Mouse (Mus musculus) kidney, embryonic 16.5 days (tissue): ENCODE results near the gene Tmem183a. TPM values are rescaled to one million over a fixed set of nuclear protein-coding genes. Genes with fewer than 3 reads are reported as not detected.

Experiments used
- ATAC-seq: fragments of 200-750 bp; cut with Nextera tagmentation; 2 replicates; pipeline ENCODE4 v1.8.0; 2017; ENCODE audit warnings: moderate TSS enrichment; ENCODE audit not compliant: low FRiP score, low TSS enrichment
- H3K27ac ChIP-seq: fragments of 300-500 bp; sonication (generic); 2 replicates; pipeline ENCODE4 v1.5.1; 2014; ENCODE audit warnings: low read length
- H3K27me3 ChIP-seq: fragments of 300-500 bp; sonication (generic); 2 replicates; pipeline ENCODE4 v1.6.1; 2014; ENCODE audit warnings: low read length, control low read depth, mixed read lengths; ENCODE audit not compliant: insufficient read depth
- H3K36me3 ChIP-seq: fragments of 300-500 bp; sonication (generic); 2 replicates; pipeline ENCODE4 v1.6.1; 2014; ENCODE audit warnings: low read length, control low read depth, mixed read lengths; ENCODE audit not compliant: insufficient read depth
- H3K4me1 ChIP-seq: fragments of 300-500 bp; sonication (generic); 2 replicates; pipeline ENCODE4 v1.6.1; 2014; ENCODE audit warnings: low read length, control low read depth, mixed read lengths; ENCODE audit not compliant: insufficient read depth
- H3K4me2 ChIP-seq: fragments of 300-500 bp; sonication (generic); replicated peaks from 2 replicates; pipeline ENCODE4 v1.6.1; 2014; ENCODE audit warnings: low read depth, low read length
- H3K4me3 ChIP-seq: fragments of 300-500 bp; sonication (generic); 2 replicates; pipeline ENCODE4 v1.5.1; 2014; ENCODE audit warnings: mild to moderate bottlenecking, low read length
- H3K9ac ChIP-seq: fragments of 300-500 bp; sonication (generic); replicated peaks from 2 replicates; pipeline ENCODE4 v1.6.1; 2014; ENCODE audit warnings: low read length
- H3K9me3 ChIP-seq: fragments of 300-500 bp; sonication (generic); 2 replicates; pipeline ENCODE4 v1.6.1; 2016; ENCODE audit warnings: low read length, control low read depth
- WGBS: fragments of 180-500 bp; shearing (Covaris S2); extraction: QIAGEN DNeasy Blood & Tissue Kit; methylation state at CpG from one replicate; pipeline ENCODE4 v1.1.7; 2014; 5-methylcytosine and 5-hydroxymethylcytosine counted together
- polyA plus RNA-seq: library from polyadenylated mRNA; unstranded; fragments of >200 nt; fragmentation: Nextera tagmentation; extraction: Ambion mirVana; gene quantifications from 2 replicates; pipeline ENCODE4 v1.2.1, GENCODE M21; 2015

The Tmem183a gene
- polyA plus RNA-seq, 1 experiment from 2014 or later = 88.8 TPM

DNA sequence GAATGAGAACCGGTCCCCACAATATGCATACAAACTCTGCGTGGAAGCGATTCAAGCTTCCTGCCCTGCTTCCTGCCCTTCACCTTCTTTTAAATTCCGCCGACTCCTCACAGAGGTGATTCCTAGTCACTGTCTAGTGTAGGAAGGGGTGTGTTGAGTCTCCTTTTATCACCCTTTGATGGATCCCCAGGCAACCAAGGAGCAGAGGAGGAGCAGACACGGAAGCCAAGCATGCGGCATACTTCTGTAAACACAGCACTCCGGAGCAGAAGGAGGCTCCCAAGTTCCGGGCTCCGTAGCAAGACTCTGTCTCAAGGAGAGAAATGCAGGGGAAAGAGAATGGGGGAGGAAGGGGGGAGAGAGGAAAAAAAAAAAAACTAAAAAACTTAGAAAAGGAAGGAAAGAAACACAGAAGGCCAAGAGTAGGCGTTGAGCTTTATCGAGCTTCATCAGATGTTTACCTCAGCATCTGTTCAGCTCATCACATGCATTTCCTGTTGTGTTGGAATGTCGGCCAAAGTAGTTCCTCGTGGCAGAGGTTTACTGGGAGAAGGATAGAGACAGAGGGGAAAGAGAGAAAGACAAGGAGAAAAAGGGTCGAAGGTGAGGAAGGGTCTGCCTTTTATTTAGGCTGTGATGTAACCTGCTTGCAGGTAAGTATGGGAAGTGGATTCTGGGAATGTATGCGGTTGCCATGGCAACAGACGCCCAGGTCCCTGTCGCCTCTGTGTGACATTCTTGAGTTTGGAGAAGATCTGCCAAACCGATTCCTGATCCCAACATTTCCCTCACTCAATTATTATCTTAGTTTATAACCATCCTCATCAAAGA lies 20.2 kb upstream of the Tmem183a start:
- Histone ChIP-seq H3K4me2 (peak overlapping the region; percentile 60), H3K9me3 (no peaks in the 10 kb centered on the region), H3K27ac (no peak overlapping the region), H3K4me1 (peaks cover 10% of the 10 kb centered on the region; the same call in 1 of the 2 replicates), H3K4me3 (peak overlapping the region; percentile 40), H3K36me3 (no peaks in the 10 kb centered on the region), H3K27me3 (no peaks in the 10 kb centered on the region), H3K9ac (peak overlapping the region; percentile 48)
- WGBS = 4% methylated on average over 19 of the region's 19 CpGs
- ATAC-seq = no peak

DNA sequence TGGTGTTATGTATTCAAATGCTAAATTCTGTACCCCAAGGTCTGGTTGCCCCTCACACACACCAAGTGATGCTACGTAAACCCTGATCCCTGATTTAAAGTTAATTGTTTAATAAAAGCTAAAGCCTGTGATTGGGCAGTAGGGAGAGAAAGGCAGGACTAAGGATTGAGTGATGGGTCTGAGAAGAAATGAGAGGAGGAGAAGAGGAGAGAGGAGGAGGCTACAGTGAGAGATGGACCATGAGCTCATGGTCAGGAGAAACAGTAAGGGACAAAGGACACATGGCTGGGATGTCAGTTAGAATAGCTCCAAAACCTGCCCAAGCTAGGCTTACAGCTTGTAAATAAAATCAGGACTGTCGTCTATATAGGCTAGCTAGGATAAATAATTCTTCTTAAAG lies 19.3 kb upstream of the Tmem183a start:
- no peak for ATAC-seq
- no peak overlapping the region for H3K9ac ChIP-seq

DNA sequence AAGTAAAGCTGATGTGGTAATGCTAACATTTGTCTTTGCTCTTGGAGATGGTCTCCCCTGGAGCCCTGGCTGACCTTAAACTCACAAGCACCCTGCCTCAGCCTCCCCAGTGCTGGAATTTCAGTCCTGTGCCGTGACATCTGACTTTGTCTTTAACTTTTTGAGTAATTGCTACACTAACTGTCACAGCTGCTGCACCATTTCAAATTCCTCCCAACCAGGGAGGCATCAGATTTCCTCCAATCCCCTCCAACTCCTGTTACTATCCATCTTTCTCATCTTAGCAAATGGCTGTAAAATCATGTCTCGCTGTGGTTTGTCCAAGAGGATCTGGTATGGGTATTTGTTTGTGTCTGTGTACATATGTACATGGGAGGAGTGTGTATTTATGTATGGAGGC lies 12.3 kb upstream of the Tmem183a start:
- H3K4me1 ChIP-seq = no peaks in the 10 kb centered on the region
- no peaks in the 10 kb centered on the region for H3K27me3 ChIP-seq
- no peak overlapping the region for H3K9ac ChIP-seq
- ATAC-seq = no peak
- WGBS = 43% methylated on average over 2 of the region's 2 CpGs
- H3K4me2 ChIP-seq = no peak overlapping the region
- H3K27ac ChIP-seq = no peak overlapping the region
- no peaks in the 10 kb centered on the region for H3K36me3 ChIP-seq
- no peak overlapping the region for H3K4me3 ChIP-seq
- H3K9me3 ChIP-seq = peaks cover 4% of the 10 kb centered on the region; the same call in 1 of the 2 replicates

More for the DNA sequence above, 19.3 kb upstream of the Tmem183a start:
- H3K27me3 ChIP-seq = no peaks in the 10 kb centered on the region
- WGBS = 51% methylated on average over 2 of the region's 2 CpGs
- H3K4me1 ChIP-seq = peaks cover 10% of the 10 kb centered on the region; the same call in 1 of the 2 replicates
- peak overlapping the region; percentile 60 for H3K4me2 ChIP-seq
- no peaks in the 10 kb centered on the region for H3K36me3 ChIP-seq
- H3K4me3 ChIP-seq = no peak overlapping the region
- no peaks in the 10 kb centered on the region for H3K9me3 ChIP-seq
- H3K27ac ChIP-seq = no peak overlapping the region

DNA sequence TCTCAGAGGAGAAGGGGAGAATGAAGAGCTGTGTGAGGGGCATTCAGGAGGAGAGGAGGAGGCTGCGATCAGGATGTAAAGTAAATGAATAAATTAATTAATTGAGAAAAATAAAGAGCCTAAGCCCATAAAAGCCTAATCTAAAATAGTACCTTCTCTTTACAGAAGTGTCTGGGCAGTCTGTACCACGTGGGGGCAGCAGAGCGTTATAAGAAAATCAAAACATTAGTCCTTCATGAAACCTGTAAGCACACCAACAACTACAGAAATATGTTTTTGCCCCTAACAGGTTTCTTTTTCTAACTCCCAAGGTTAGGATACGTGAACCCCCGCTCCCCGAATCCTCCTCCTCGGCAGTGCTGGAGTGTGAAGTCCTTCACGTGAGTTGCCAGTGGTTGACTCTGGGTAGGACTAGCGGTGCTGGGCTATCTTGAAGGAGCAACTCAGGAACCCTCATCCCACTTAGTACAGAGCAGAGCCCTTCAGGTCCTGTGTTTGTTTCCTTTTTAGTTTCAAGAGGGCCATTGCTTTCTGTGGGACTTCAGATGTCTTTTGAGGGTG lies 7.1 kb upstream of the Tmem183a start:
- H3K9ac ChIP-seq = no peak overlapping the region
- H3K9me3 ChIP-seq = peaks cover 4% of the 10 kb centered on the region; the same call in 1 of the 2 replicates
- no peaks in the 10 kb centered on the region for H3K27me3 ChIP-seq
- no peak overlapping the region for H3K4me2 ChIP-seq
- H3K27ac ChIP-seq = no peak overlapping the region
- 46% methylated on average over 9 of the region's 9 CpGs for WGBS
- ATAC-seq = no peak
- no peaks in the 10 kb centered on the region for H3K4me1 ChIP-seq
- no peaks in the 10 kb centered on the region for H3K36me3 ChIP-seq
- H3K4me3 ChIP-seq = no peak overlapping the region

DNA sequence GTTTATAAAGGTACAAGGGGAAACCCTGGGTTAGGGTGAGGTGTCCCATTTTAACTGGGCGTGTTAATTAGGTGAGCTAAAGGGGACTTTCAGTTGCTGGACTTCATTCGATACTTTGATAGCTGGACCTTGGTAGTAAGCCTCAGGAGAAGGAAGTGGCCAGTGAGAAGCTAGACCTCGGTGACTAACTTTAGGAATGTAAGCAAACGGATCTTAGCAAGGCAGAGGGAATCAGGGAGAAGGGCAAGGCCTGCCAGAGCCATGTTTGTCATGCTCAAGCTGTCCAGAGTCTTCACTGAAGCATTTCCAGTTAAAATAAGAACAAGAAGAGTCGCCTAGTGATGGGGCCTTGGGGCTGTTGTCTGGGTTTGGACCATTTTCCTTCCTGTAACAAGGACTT lies 3.7 kb upstream of the Tmem183a start:
- WGBS = 65% methylated on average over 5 of the region's 5 CpGs

DNA sequence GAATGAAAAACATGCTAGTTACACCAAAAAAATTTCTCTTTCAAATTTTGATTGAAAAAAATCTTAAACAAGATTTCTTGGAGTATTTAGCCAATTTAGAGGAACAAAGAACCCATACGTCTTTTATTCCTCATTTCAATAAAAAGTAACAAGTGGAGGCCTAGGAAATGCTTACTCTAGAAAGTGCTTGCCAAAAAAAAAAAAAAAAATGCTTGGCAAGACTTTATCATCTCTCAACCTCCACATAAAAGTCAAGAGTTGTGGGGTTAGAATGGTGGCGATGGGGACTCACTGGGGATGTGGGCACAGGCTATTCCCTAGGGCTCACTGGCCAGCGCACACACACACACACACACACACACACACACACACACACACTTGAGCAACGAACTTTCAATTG lies 1.4 kb upstream of the Tmem183a start:
- H3K4me3 ChIP-seq = no peak overlapping the region
- H3K27ac ChIP-seq = no peak overlapping the region
- no peak for ATAC-seq
- no peak overlapping the region for H3K9ac ChIP-seq
- no peak overlapping the region for H3K4me2 ChIP-seq
- peaks cover 15% of the 10 kb centered on the region for H3K4me1 ChIP-seq
- peaks cover 14% of the 10 kb centered on the region for H3K36me3 ChIP-seq
- no peaks in the 10 kb centered on the region for H3K27me3 ChIP-seq
- 78% methylated on average over 4 of the region's 4 CpGs for WGBS
- H3K9me3 ChIP-seq = no peaks in the 10 kb centered on the region

More for the DNA sequence above, 3.7 kb upstream of the Tmem183a start:
- no peak for ATAC-seq
- peaks cover 4% of the 10 kb centered on the region; the same call in 1 of the 2 replicates for H3K9me3 ChIP-seq
- H3K9ac ChIP-seq = no peak overlapping the region
- H3K36me3 ChIP-seq = no peaks in the 10 kb centered on the region
- H3K4me1 ChIP-seq = peaks cover 11% of the 10 kb centered on the region
- no peak overlapping the region for H3K4me2 ChIP-seq
- no peaks in the 10 kb centered on the region for H3K27me3 ChIP-seq
- H3K4me3 ChIP-seq = no peak overlapping the region
- no peak overlapping the region for H3K27ac ChIP-seq

DNA sequence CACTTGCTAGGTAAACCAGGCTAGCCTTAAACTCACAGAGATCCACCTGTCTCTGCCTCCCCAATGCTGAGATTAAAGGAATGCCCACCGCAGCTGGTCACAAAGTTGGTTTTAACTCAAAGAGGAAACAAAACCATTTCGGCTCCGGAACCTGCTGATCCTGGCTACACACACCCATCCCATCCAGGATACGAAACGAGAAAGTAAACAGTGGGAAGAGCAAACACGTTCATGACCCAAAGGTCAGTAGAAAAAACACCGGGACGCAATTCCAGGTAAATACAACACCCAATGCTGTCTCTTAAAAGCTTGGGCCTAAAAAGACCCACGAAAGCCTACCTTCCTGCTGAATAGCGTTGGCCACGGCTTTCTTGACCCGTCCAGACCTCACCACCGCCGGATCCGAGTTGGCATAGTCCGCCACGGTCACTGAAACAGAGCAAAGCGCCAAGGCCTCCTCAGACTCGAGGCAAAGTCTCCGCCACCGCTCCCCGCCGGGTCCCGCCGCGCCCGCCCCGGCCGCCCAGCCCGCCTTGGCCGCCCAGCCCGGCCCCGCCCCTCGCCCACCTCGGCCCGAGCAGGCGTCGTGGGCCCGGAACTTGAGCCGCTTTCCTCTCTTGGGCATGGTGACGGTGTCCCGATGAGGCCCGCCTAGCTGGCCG lies 453 bp downstream of the Tmem183a start:
- peak overlapping the region; percentile 90 for H3K9ac ChIP-seq
- peaks cover 15% of the 10 kb centered on the region for H3K4me1 ChIP-seq
- no peaks in the 10 kb centered on the region for H3K27me3 ChIP-seq
- peak overlapping the region; percentile 61 for H3K4me2 ChIP-seq
- H3K9me3 ChIP-seq = no peaks in the 10 kb centered on the region
- H3K36me3 ChIP-seq = peaks cover 25% of the 10 kb centered on the region
- peak overlapping the region; percentile 41 for H3K27ac ChIP-seq
- peak overlapping the region; percentile 85 for H3K4me3 ChIP-seq
- under 1% methylated on average over 36 of the region's 44 CpGs for WGBS
- ATAC-seq = peak; percentile 91; the same call in 1 of the 2 replicates

DNA sequence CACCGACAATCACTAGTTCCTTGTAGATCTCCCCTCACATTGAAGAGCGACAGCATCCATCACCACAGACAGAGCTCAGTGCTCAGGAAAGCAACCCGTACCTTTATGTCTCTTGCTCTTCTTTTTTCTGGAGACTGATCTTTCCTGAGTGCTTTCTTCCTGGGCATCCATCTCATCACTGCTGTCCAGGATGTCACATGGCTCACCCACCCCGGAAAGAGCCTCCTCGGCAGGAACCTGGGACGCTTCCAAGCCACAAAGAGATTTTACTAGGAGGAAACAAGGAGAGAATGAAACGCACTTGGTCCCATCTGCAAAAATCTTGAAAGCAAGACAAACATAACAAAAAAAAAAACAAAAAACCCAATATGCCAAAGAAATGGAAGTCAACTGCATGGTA lies 1.1 kb downstream of the Tmem183a start:
- Histone ChIP-seq H3K36me3 (peaks cover 32% of the 10 kb centered on the region), H3K9me3 (no peaks in the 10 kb centered on the region), H3K27me3 (no peaks in the 10 kb centered on the region), H3K4me3 (peak overlapping the region; percentile 85), H3K9ac (peak overlapping the region; percentile 22; the same call in 1 of the 2 replicates), H3K27ac (no peak overlapping the region), H3K4me1 (peaks cover 15% of the 10 kb centered on the region), H3K4me2 (peak overlapping the region; percentile 61)
- 76% methylated on average over 7 of the region's 7 CpGs for WGBS
- no peak for ATAC-seq

DNA sequence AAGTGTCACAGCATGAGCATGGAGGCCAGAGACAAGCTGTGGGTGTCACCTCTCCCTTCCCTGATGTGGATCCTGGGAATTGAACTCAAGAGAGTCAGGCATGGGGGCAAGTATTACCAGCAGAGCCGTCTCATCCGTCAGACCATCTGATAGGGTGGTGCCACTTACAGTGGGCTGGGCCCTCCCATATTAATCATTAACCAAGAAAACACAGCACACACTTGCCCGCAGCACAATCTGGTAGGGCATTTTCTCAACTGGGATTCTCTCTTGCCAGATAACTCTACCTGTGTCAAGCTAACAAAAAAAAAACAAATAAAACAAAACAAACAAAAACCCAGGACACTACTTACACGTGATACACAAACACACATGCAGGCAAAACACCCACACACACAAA lies 4.3 kb downstream of the Tmem183a start:
- Histone ChIP-seq H3K27ac (no peak overlapping the region), H3K9me3 (no peaks in the 10 kb centered on the region), H3K4me3 (no peak overlapping the region), H3K9ac (no peak overlapping the region), H3K4me2 (no peak overlapping the region), H3K4me1 (peaks cover 20% of the 10 kb centered on the region), H3K36me3 (peaks cover 57% of the 10 kb centered on the region), H3K27me3 (no peaks in the 10 kb centered on the region)
- ATAC-seq = no peak
- 70% methylated on average over 4 of the region's 4 CpGs for WGBS
